8 mouse cellular contexts compared by ENCODE assay signal in genomic region chr1:43447602-43448287, GRCm38 (mm10). TPM values are rescaled to one million over a fixed set of nuclear protein-coding genes. Genes with fewer than 3 reads are reported as not detected.
A peak's percentile ranks its signal among the peaks of the same experiment; 100 is the strongest.
DNase-seq lines count a peak whose midpoint lies in the region; ATAC-seq and TF ChIP-seq lines count a peak whose summit lies in the region.

No protein-coding gene starts in this region.

- no peaks in the 10 kb centered on the region for H3K36me3 ChIP-seq in heart, embryonic 13.5 days
- H3K36me3 ChIP-seq in hindbrain, embryonic 15.5 days, result no peaks in the 10 kb centered on the region
- H3K36me3 ChIP-seq in midbrain, embryonic 14.5 days (ENCODE audit: control insufficient read depth, insufficient read depth, low read length), result no peaks in the 10 kb centered on the region

- no peak for TF ChIP-seq POLR2A in cortical plate, adult 2 months (IDR thresholded peaks at IDR 0.05; ENCODE audit: extremely low read depth, insufficient read depth, low read length)

- H3K27me3 ChIP-seq in heart, embryonic 13.5 days (replicated peaks), result no peaks in the 10 kb centered on the region
- no peaks in the 10 kb centered on the region for H3K27me3 ChIP-seq in hindbrain, embryonic 15.5 days
- H3K27me3 ChIP-seq in midbrain, embryonic 14.5 days (ENCODE audit: control insufficient read depth, insufficient read depth, low read length), result no peaks in the 10 kb centered on the region

- H3K4me3 ChIP-seq in heart, embryonic 13.5 days, result peak overlapping the region; percentile 98
- H3K4me3 ChIP-seq in cortical plate, adult 2 months (ENCODE audit: insufficient read depth, low read length), result 0 out of 2 replicates have a peak overlapping the region, but pooled peaks have one; percentile 63
- peak overlapping the region; percentile 100 for H3K4me3 ChIP-seq in hindbrain, embryonic 15.5 days
- peak overlapping the region; percentile 99 for H3K4me3 ChIP-seq in midbrain, embryonic 14.5 days (replicated peaks; ENCODE audit: low read depth, low read length)

- no peak for TF ChIP-seq CTCF in cortical plate, adult 2 months (IDR thresholded peaks at IDR 0.05; ENCODE audit: extremely low read depth, insufficient read depth, low read length)

- H3K9ac ChIP-seq in heart, embryonic 13.5 days, result peak overlapping the region; percentile 97
- H3K9ac ChIP-seq in hindbrain, embryonic 15.5 days, result peak overlapping the region; percentile 91
- H3K9ac ChIP-seq in midbrain, embryonic 14.5 days (replicated peaks; ENCODE audit: low read length), result peak overlapping the region; percentile 98

- H3K4me1 ChIP-seq in heart, embryonic 13.5 days, result peaks cover 60% of the 10 kb centered on the region
- peaks cover 4% of the 10 kb centered on the region; the same call in 1 of the 2 replicates for H3K4me1 ChIP-seq in cortical plate, adult 2 months (ENCODE audit: control insufficient read depth, insufficient read depth, low read length)
- H3K4me1 ChIP-seq in hindbrain, embryonic 15.5 days (replicated peaks), result peaks cover 37% of the 10 kb centered on the region
- peaks cover 14% of the 10 kb centered on the region for H3K4me1 ChIP-seq in midbrain, embryonic 14.5 days (ENCODE audit: control insufficient read depth, insufficient read depth, low read length)

- peak overlapping the region; percentile 98 for H3K4me2 ChIP-seq in heart, embryonic 13.5 days
- peak overlapping the region; percentile 75 for H3K4me2 ChIP-seq in hindbrain, embryonic 15.5 days
- peak overlapping the region; percentile 90 for H3K4me2 ChIP-seq in midbrain, embryonic 14.5 days (ENCODE audit: low read length)

- no peak overlapping the region for H3K27ac ChIP-seq in heart, embryonic 13.5 days (replicated peaks)
- no peak overlapping the region for H3K27ac ChIP-seq in cortical plate, adult 2 months (ENCODE audit: insufficient read depth, low read length)
- H3K27ac ChIP-seq in hindbrain, embryonic 15.5 days (replicated peaks), result no peak overlapping the region
- H3K27ac ChIP-seq in midbrain, embryonic 14.5 days (replicated peaks; ENCODE audit: low read depth, low read length), result no peak overlapping the region

- DNase-seq in heart, adult 18-20 months, result no peak
- DNase-seq in midbrain, embryonic 14.5 days, result no peak
- no peak for DNase-seq in cerebellum, postnatal 4 days (ENCODE audit: low spot score in 2 of 2)
- DNase-seq in B cell, adult 2 months, result no peak
- DNase-seq in adrenal gland, postnatal 4 days (ENCODE audit: low spot score in 2 of 2), result no peak

- 54% methylated on average over 9 of the region's 9 CpGs for WGBS in heart, embryonic 13.5 days
- 46% methylated on average over 9 of the region's 9 CpGs for WGBS in hindbrain, embryonic 15.5 days
- WGBS in midbrain, embryonic 14.5 days, result 56% methylated on average over 9 of the region's 9 CpGs

- no peak for ATAC-seq in heart, embryonic 13.5 days (ENCODE audit: extremely low read depth, insufficient number of reproducible peaks, low FRiP score, low TSS enrichment)
- no peak for ATAC-seq in hindbrain, embryonic 15.5 days (ENCODE audit: low FRiP score, low read depth)
- ATAC-seq in midbrain, embryonic 14.5 days (ENCODE audit: low FRiP score, low TSS enrichment), result no peak

- H3K9me3 ChIP-seq in heart, embryonic 13.5 days, result no peaks in the 10 kb centered on the region
- H3K9me3 ChIP-seq in hindbrain, embryonic 15.5 days, result no peaks in the 10 kb centered on the region
- H3K9me3 ChIP-seq in midbrain, embryonic 14.5 days (ENCODE audit: control insufficient read depth, low read length), result no peaks in the 10 kb centered on the region

RNA-seq across cellular contexts. Expression of gene Nck2, which starts 3.4 kb away (rescaled TPM):
- polyA plus RNA-seq in heart, embryonic 13.5 days (2015; fragmentation: Nextera tagmentation; extraction: Ambion mirVana), result 24.2 and 24.8 TPM in 2 replicates
- total RNA-seq in heart, adult 18-20 months (2021), result 10 to 100 TPM; 12.9 to 13.0 TPM
- 29.0 and 29.5 TPM in 2 replicates for polyA plus RNA-seq in cortical plate, adult 2 months (2012; rRNA removed)
- 34.1 and 38.0 TPM in 2 replicates for polyA plus RNA-seq in hindbrain, embryonic 15.5 days (2015; fragmentation: Nextera tagmentation; extraction: Ambion mirVana)
- polyA plus RNA-seq in midbrain, embryonic 14.5 days (2014; fragmentation: Nextera tagmentation; extraction: Ambion mirVana), result 37.9 and 38.8 TPM in 2 replicates
- total RNA-seq in adrenal gland, postnatal 4 days (2021), result 10 to 100 TPM; 38.6 to 46.3 TPM
